Mouse (Mus musculus): ENCODE results near the gene Foxj1. TPM values are rescaled to one million over a fixed set of nuclear protein-coding genes. Genes with fewer than 3 reads are reported as not detected.

The Foxj1 gene
- polyA plus RNA-seq, 1 experiment from 2014 or later: 1.1 TPM

Other genes with a start within 250 kb of the Foxj1 start
- 70.4 and 77.6 TPM in 2 replicates for gene Wbp2, start 248.4 kb downstream of the Foxj1 start, polyA plus RNA-seq (2015; fragmentation: Nextera tagmentation; extraction: Ambion mirVana)
- 27.6 and 30.9 TPM in 2 replicates for gene Trim47, start 208.2 kb downstream of the Foxj1 start, polyA plus RNA-seq (2015; fragmentation: Nextera tagmentation; extraction: Ambion mirVana)
- gene Trim65, start 204.3 kb downstream of the Foxj1 start, polyA plus RNA-seq (2015; fragmentation: Nextera tagmentation; extraction: Ambion mirVana): 5.7 and 6.5 TPM in 2 replicates
- 94.8 and 102 TPM in 2 replicates for gene Mrpl38, start 196.5 kb downstream of the Foxj1 start, polyA plus RNA-seq (2015; fragmentation: Nextera tagmentation; extraction: Ambion mirVana)
- gene Fbf1, start 167.2 kb downstream of the Foxj1 start, polyA plus RNA-seq (2015; fragmentation: Nextera tagmentation; extraction: Ambion mirVana): 26.8 and 31.8 TPM in 2 replicates
- gene Ten1, start 136.5 kb downstream of the Foxj1 start, polyA plus RNA-seq (2015; fragmentation: Nextera tagmentation; extraction: Ambion mirVana): 74.8 and 78.3 TPM in 2 replicates
- gene Acox1, start 136.4 kb downstream of the Foxj1 start, polyA plus RNA-seq (2015; fragmentation: Nextera tagmentation; extraction: Ambion mirVana): 33.6 and 38.1 TPM in 2 replicates
- gene Evpl, start 97.3 kb downstream of the Foxj1 start, polyA plus RNA-seq (2015; fragmentation: Nextera tagmentation; extraction: Ambion mirVana): 9.8 and 17.0 TPM in 2 replicates
- 89.5 and 101 TPM in 2 replicates for gene Srp68, start 61.2 kb downstream of the Foxj1 start, polyA plus RNA-seq (2015; fragmentation: Nextera tagmentation; extraction: Ambion mirVana)
- gene Galr2, start 54.5 kb downstream of the Foxj1 start, polyA plus RNA-seq (2015; fragmentation: Nextera tagmentation; extraction: Ambion mirVana): 0.15 and 0.35 TPM in 2 replicates
- gene Exoc7, start 28.2 kb downstream of the Foxj1 start, polyA plus RNA-seq (2015; fragmentation: Nextera tagmentation; extraction: Ambion mirVana): 52.3 and 52.9 TPM in 2 replicates
- 13.5 and 14.5 TPM in 2 replicates for gene Rnf157, start 77.6 kb upstream of the Foxj1 start, polyA plus RNA-seq (2015; fragmentation: Nextera tagmentation; extraction: Ambion mirVana)
- gene Ubald2, start 98.7 kb upstream of the Foxj1 start, polyA plus RNA-seq (2015; fragmentation: Nextera tagmentation; extraction: Ambion mirVana): 37.7 and 37.9 TPM in 2 replicates
- 0.46 and 0.50 TPM in 2 replicates for gene Qrich2, start 130.8 kb upstream of the Foxj1 start, polyA plus RNA-seq (2015; fragmentation: Nextera tagmentation; extraction: Ambion mirVana)
- 196 and 218 TPM in 2 replicates for gene Prpsap1, start 158.8 kb upstream of the Foxj1 start, polyA plus RNA-seq (2015; fragmentation: Nextera tagmentation; extraction: Ambion mirVana)
- gene Sphk1, start 195.5 kb upstream of the Foxj1 start, polyA plus RNA-seq (2015; fragmentation: Nextera tagmentation; extraction: Ambion mirVana): 15.3 and 20.7 TPM in 2 replicates
- gene Ube2o, start 246.0 kb upstream of the Foxj1 start, polyA plus RNA-seq (2015; fragmentation: Nextera tagmentation; extraction: Ambion mirVana): 12.5 and 14.0 TPM in 2 replicates

All from stomach, embryonic 15.5 days (tissue).